Mouse (Mus musculus) stomach, embryonic 14.5 days (tissue): ENCODE results near the gene Cenpc1. TPM values are rescaled to one million over a fixed set of nuclear protein-coding genes. Genes with fewer than 3 reads are reported as not detected.

Experiments
- ATAC-seq: fragments of 200-750 bp; cut with Nextera tagmentation; 2 replicates; pipeline ENCODE4 v1.8.0; 2017; ENCODE audit warnings: low read depth, moderate TSS enrichment; ENCODE audit not compliant: insufficient number of reproducible peaks, insufficient read depth, low FRiP score
- H3K27ac ChIP-seq: fragments of 300-500 bp; sonication (generic); 2 replicates; pipeline ENCODE4 v1.5.1; 2014; ENCODE audit warnings: mild to moderate bottlenecking, low read length, moderate library complexity, mixed read lengths
- H3K27me3 ChIP-seq: fragments of 300-500 bp; sonication (generic); 2 replicates; pipeline ENCODE4 v1.6.1; 2014; ENCODE audit warnings: low read length, control low read depth, mixed read lengths; ENCODE audit not compliant: control insufficient read depth, insufficient read depth
- H3K36me3 ChIP-seq: fragments of 300-500 bp; sonication (generic); 2 replicates; pipeline ENCODE4 v1.6.1; 2014; ENCODE audit warnings: mild to moderate bottlenecking, control low read depth, low read length, moderate library complexity, mixed read lengths; ENCODE audit not compliant: control insufficient read depth, insufficient read depth
- H3K4me1 ChIP-seq: fragments of 300-500 bp; sonication (generic); 2 replicates; pipeline ENCODE4 v1.6.1; 2014; ENCODE audit warnings: low read length, control low read depth, mixed read lengths; ENCODE audit not compliant: control insufficient read depth, insufficient read depth
- H3K4me2 ChIP-seq: fragments of 300-500 bp; sonication (generic); replicated peaks from 2 replicates; pipeline ENCODE4 v1.6.1; 2014; ENCODE audit warnings: low read depth, low read length, control low read depth
- H3K4me3 ChIP-seq: fragments of 300-500 bp; sonication (generic); 2 replicates; pipeline ENCODE4 v1.5.1; 2014; ENCODE audit warnings: low read depth, low read length, control low read depth
- H3K9ac ChIP-seq: fragments of 300-500 bp; sonication (generic); replicated peaks from 2 replicates; pipeline ENCODE4 v1.6.1; 2014; ENCODE audit warnings: low read depth, mild to moderate bottlenecking, control low read depth, low read length, moderate library complexity, mixed read lengths
- H3K9me3 ChIP-seq: fragments of 300-500 bp; sonication (generic); 2 replicates; pipeline ENCODE4 v1.6.1; 2016; ENCODE audit warnings: low read depth, low read length, control low read depth; ENCODE audit not compliant: control insufficient read depth
- WGBS: fragments of 180-500 bp; shearing (Covaris S2); extraction: QIAGEN DNeasy Blood & Tissue Kit; methylation state at CpG from one replicate; pipeline ENCODE4 v1.1.7; 2014; 5-methylcytosine and 5-hydroxymethylcytosine counted together
- polyA plus RNA-seq: library from polyadenylated mRNA; unstranded; fragments of >200 nt; fragmentation: Nextera tagmentation; extraction: Ambion mirVana; gene quantifications from 2 replicates; pipeline ENCODE4 v1.2.1, GENCODE M21; 2014

Cenpc1 gene
- polyA plus RNA-seq: 41.4 and 41.6 TPM in 2 replicates

GRCm38 (mm10) chr5:86065101-86065875, at the start of gene Cenpc1:
TSS of gene Cenpc1 (minus strand) at chr5:86065583.
- H3K9me3 ChIP-seq: no peaks in the 10 kb centered on the region
- WGBS: under 1% methylated on average over 60 of the region's 60 CpGs
- no peaks in the 10 kb centered on the region for H3K36me3 ChIP-seq
- peak within 1 kb of the TSS; percentile 63 for H3K9ac ChIP-seq
- H3K27me3 ChIP-seq: no peaks in the 10 kb centered on the region
- peak within 1 kb of the TSS; percentile 79 for H3K4me3 ChIP-seq
- peaks cover 7% of the 10 kb centered on the region; the same call in 1 of the 2 replicates for H3K4me1 ChIP-seq
- H3K4me2 ChIP-seq: peak within 1 kb of the TSS; percentile 56
- ATAC-seq: peak; percentile 95
- peak within 1 kb of the TSS; percentile 92 for H3K27ac ChIP-seq

- no peak overlapping the region for H3K27ac ChIP-seq
- no peaks in the 10 kb centered on the region for H3K4me1 ChIP-seq
- H3K36me3 ChIP-seq: peaks cover 15% of the 10 kb centered on the region
- H3K9me3 ChIP-seq: no peaks in the 10 kb centered on the region
- no peaks in the 10 kb centered on the region for H3K27me3 ChIP-seq
- H3K4me2 ChIP-seq: no peak overlapping the region
- no peak overlapping the region for H3K9ac ChIP-seq
- WGBS: 69% methylated on average over 1 of the region's 1 CpGs
- ATAC-seq: no peak
- no peak overlapping the region for H3K4me3 ChIP-seq
Observed at GRCm38 (mm10) chr5:86113997-86114396, 48.6 kb upstream of the Cenpc1 start.

- WGBS: 93% methylated on average over 2 of the region's 2 CpGs
- ATAC-seq: no peak
- no peak overlapping the region for H3K4me2 ChIP-seq
- H3K4me3 ChIP-seq: no peak overlapping the region
- no peak overlapping the region for H3K27ac ChIP-seq
- H3K9me3 ChIP-seq: no peaks in the 10 kb centered on the region
- H3K4me1 ChIP-seq: no peaks in the 10 kb centered on the region
- H3K9ac ChIP-seq: no peak overlapping the region
- no peaks in the 10 kb centered on the region for H3K27me3 ChIP-seq
- peaks cover 6% of the 10 kb centered on the region; the same call in 1 of the 2 replicates for H3K36me3 ChIP-seq
Observed at GRCm38 (mm10) chr5:86113037-86113436, 47.7 kb upstream of the Cenpc1 start.

GRCm38 (mm10) chr5:86111074-86111473, 45.7 kb upstream of the Cenpc1 start:
- H3K4me2 ChIP-seq: no peak overlapping the region
- H3K4me3 ChIP-seq: no peak overlapping the region
- H3K4me1 ChIP-seq: no peaks in the 10 kb centered on the region
- peaks cover 6% of the 10 kb centered on the region; the same call in 1 of the 2 replicates for H3K36me3 ChIP-seq
- no peak for ATAC-seq
- no peak overlapping the region for H3K27ac ChIP-seq
- 89% methylated on average over 1 of the region's 1 CpGs for WGBS
- H3K9ac ChIP-seq: no peak overlapping the region
- H3K27me3 ChIP-seq: no peaks in the 10 kb centered on the region
- H3K9me3 ChIP-seq: no peaks in the 10 kb centered on the region

- no peaks in the 10 kb centered on the region for H3K4me1 ChIP-seq
- no peaks in the 10 kb centered on the region for H3K27me3 ChIP-seq
- H3K36me3 ChIP-seq: 0 out of 2 replicates have a peak, but pooled peaks cover 3% of the 10 kb centered on the region
- H3K9me3 ChIP-seq: no peaks in the 10 kb centered on the region
- no peak overlapping the region for H3K4me3 ChIP-seq
- H3K27ac ChIP-seq: no peak overlapping the region
- no peak for ATAC-seq
- WGBS: 82% methylated on average over 2 of the region's 2 CpGs
- no peak overlapping the region for H3K4me2 ChIP-seq
- H3K9ac ChIP-seq: no peak overlapping the region
Observed at GRCm38 (mm10) chr5:86106610-86107009, 41.2 kb upstream of the Cenpc1 start.

- no peaks in the 10 kb centered on the region for H3K4me1 ChIP-seq
- no peak overlapping the region for H3K4me2 ChIP-seq
- no peak overlapping the region for H3K9ac ChIP-seq
- no peaks in the 10 kb centered on the region for H3K36me3 ChIP-seq
- H3K9me3 ChIP-seq: no peaks in the 10 kb centered on the region
- no peak for ATAC-seq
- no peaks in the 10 kb centered on the region for H3K27me3 ChIP-seq
- no peak overlapping the region for H3K27ac ChIP-seq
- H3K4me3 ChIP-seq: no peak overlapping the region
- WGBS: 97% methylated on average over 2 of the region's 2 CpGs
Observed at GRCm38 (mm10) chr5:86102176-86102575, 36.8 kb upstream of the Cenpc1 start.

GRCm38 (mm10) chr5:86100621-86101020, 35.2 kb upstream of the Cenpc1 start:
- 73% methylated on average over 3 of the region's 3 CpGs for WGBS
- no peak overlapping the region for H3K4me2 ChIP-seq
- H3K4me3 ChIP-seq: no peak overlapping the region

GRCm38 (mm10) chr5:86098988-86099387, 33.6 kb upstream of the Cenpc1 start:
- Histone ChIP-seq H3K27ac (no peak overlapping the region), H3K27me3 (no peaks in the 10 kb centered on the region), H3K4me1 (no peaks in the 10 kb centered on the region), H3K36me3 (no peaks in the 10 kb centered on the region), H3K9ac (no peak overlapping the region), H3K9me3 (no peaks in the 10 kb centered on the region), H3K4me3 (no peak overlapping the region), H3K4me2 (no peak overlapping the region)
- 87% methylated on average over 3 of the region's 3 CpGs for WGBS
- no peak for ATAC-seq

More at GRCm38 (mm10) chr5:86100621-86101020, 35.2 kb upstream of the Cenpc1 start:
- Histone ChIP-seq H3K36me3 (no peaks in the 10 kb centered on the region), H3K27me3 (no peaks in the 10 kb centered on the region), H3K9me3 (no peaks in the 10 kb centered on the region), H3K9ac (no peak overlapping the region), H3K4me1 (no peaks in the 10 kb centered on the region), H3K27ac (no peak overlapping the region)
- ATAC-seq: no peak
